Comparison of ENCODE assay signal across 14 mouse cellular contexts in the genomic region with DNA sequence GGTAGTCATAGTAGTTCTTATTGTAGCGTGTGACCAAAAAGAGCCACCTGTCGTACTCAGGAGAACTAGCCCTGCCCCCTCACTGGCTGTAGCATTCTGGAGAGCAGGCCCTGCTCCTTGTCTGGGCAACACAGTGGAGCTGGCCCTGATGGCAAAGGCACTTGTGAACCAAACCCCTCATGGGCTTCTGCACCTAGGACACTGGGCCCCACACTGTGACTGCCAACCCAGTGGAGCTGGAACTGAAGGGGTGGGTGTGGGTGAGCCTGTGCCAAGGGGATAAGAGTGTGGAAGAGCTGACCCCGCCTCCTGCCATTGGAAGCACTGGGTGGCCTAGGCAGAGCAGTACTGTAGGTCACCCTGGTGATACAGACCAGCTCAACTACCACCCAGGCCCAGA.
DNase-seq lines count a peak whose midpoint lies in the region; ATAC-seq and TF ChIP-seq lines count a peak whose summit lies in the region.
"Had no signal": no experiment of that assay in that cellular context is flagged by ENCODE, and none has a peak within 500 bp of the region (broad histone marks: within the 10 kb centered on the region; RNA-seq: fewer than 3 reads in every experiment).

No protein-coding gene starts in this region.

- H3K36me3 ChIP-seq in lung, embryonic 16.5 days (ENCODE audit: control insufficient read depth, insufficient read depth, low read length) = no peaks in the 10 kb centered on the region
- H3K36me3 ChIP-seq in forebrain, embryonic 16.5 days (ENCODE audit: control insufficient read depth, insufficient read depth) = no peaks in the 10 kb centered on the region
- no peaks in the 10 kb centered on the region for H3K36me3 ChIP-seq in midbrain, postnatal 0 days (ENCODE audit: insufficient read depth, low read length)
- H3K36me3 ChIP-seq: intestine, embryonic 15.5 days had no signal

- no peak overlapping the region for H3K9ac ChIP-seq in lung, embryonic 16.5 days (ENCODE audit: low read length)
- no peak overlapping the region for H3K9ac ChIP-seq in forebrain, embryonic 16.5 days (replicated peaks; ENCODE audit: low read depth, low read length)
- no peak overlapping the region for H3K9ac ChIP-seq in midbrain, postnatal 0 days (replicated peaks; ENCODE audit: low read length, poor library complexity, severe bottlenecking)
- H3K9ac ChIP-seq: intestine, embryonic 15.5 days had no signal

- no peaks in the 10 kb centered on the region for H3K27me3 ChIP-seq in lung, embryonic 16.5 days (ENCODE audit: control insufficient read depth, insufficient read depth, low read depth, low read length)
- H3K27me3 ChIP-seq in forebrain, embryonic 16.5 days (replicated peaks; ENCODE audit: control insufficient read depth, insufficient read depth, low read length) = no peaks in the 10 kb centered on the region
- H3K27me3 ChIP-seq in midbrain, postnatal 0 days (ENCODE audit: insufficient read depth, low read length) = no peaks in the 10 kb centered on the region
- H3K27me3 ChIP-seq: intestine, embryonic 15.5 days had no signal

- 64% methylated on average over 3 of the region's 3 CpGs for WGBS in lung, embryonic 16.5 days
- WGBS in lung, adult 2 months = 67% methylated on average over 3 of the region's 3 CpGs
- 33% methylated on average over 3 of the region's 3 CpGs for WGBS in forebrain, embryonic 16.5 days
- 66% methylated on average over 3 of the region's 3 CpGs for WGBS in midbrain, postnatal 0 days

- TF ChIP-seq CTCF in lung, adult 2 months (IDR thresholded peaks at IDR 0.05; ENCODE audit: insufficient read depth, low read length) = no peak
- TF ChIP-seq CTCF in midbrain, postnatal 0 days (IDR thresholded peaks at IDR 0.05) = no peak

- DNase-seq in heart, adult 11 months = peak; percentile 74
- no peak for DNase-seq in heart, adult 18-20 months
- no peak for DNase-seq in lung, adult 2 months
- no peak for DNase-seq in midbrain, postnatal 0 days (ENCODE audit: low spot score)
- DNase-seq in left cerebral cortex, adult 8-10 months (ENCODE audit: low spot score in 2 of 2) = no peak
- no peak for DNase-seq in cerebellum, postnatal 25 days
- DNase-seq: adrenal gland, adult 8-10 months; kidney, postnatal 4 days; layer of hippocampus, postnatal 36 days had no signal

- peak; percentile 76 for ATAC-seq in lung, embryonic 16.5 days (ENCODE audit: low read depth)
- ATAC-seq in forebrain, embryonic 16.5 days = peak; percentile 81
- peak; percentile 70; the same call in 1 of the 2 replicates for ATAC-seq in midbrain, postnatal 0 days (ENCODE audit: low FRiP score)
- ATAC-seq: intestine, embryonic 15.5 days had no signal

- peak overlapping the region; percentile 48 for H3K27ac ChIP-seq in lung, embryonic 16.5 days (ENCODE audit: low read length)
- H3K27ac ChIP-seq in forebrain, embryonic 16.5 days (ENCODE audit: low read length) = no peak overlapping the region
- H3K27ac ChIP-seq in midbrain, postnatal 0 days (ENCODE audit: low read depth, low read length) = no peak overlapping the region
- H3K27ac ChIP-seq: intestine, embryonic 15.5 days had no signal

- no peak for TF ChIP-seq POLR2A in lung, adult 2 months (IDR thresholded peaks at IDR 0.05; ENCODE audit: borderline replicate concordance, extremely low read depth, low read depth, low read length)

- H3K4me2 ChIP-seq in lung, embryonic 16.5 days (ENCODE audit: low read depth, low read length) = no peak overlapping the region
- H3K4me2 ChIP-seq in forebrain, embryonic 16.5 days (ENCODE audit: low read length) = no peak overlapping the region
- no peak overlapping the region for H3K4me2 ChIP-seq in midbrain, postnatal 0 days (ENCODE audit: low read depth, low read length, poor library complexity, severe bottlenecking)
- H3K4me2 ChIP-seq: heart, embryonic 11.5 days; intestine, embryonic 15.5 days had no signal

- H3K4me1 ChIP-seq in lung, embryonic 16.5 days (replicated peaks; ENCODE audit: control insufficient read depth, insufficient read depth, low read length) = peaks cover 3% of the 10 kb centered on the region; the same call in 1 of the 2 replicates
- no peaks in the 10 kb centered on the region for H3K4me1 ChIP-seq in lung, adult 2 months (ENCODE audit: control insufficient read depth, insufficient read depth, low read length)
- peaks cover 11% of the 10 kb centered on the region for H3K4me1 ChIP-seq in forebrain, embryonic 16.5 days (replicated peaks; ENCODE audit: control insufficient read depth, insufficient read depth, low read length)
- no peaks in the 10 kb centered on the region for H3K4me1 ChIP-seq in midbrain, postnatal 0 days (ENCODE audit: insufficient read depth, low read length)
- H3K4me1 ChIP-seq: intestine, embryonic 15.5 days had no signal

- no peak overlapping the region for H3K4me3 ChIP-seq in lung, embryonic 16.5 days (ENCODE audit: low read length)
- H3K4me3 ChIP-seq in lung, adult 2 months (replicated peaks; ENCODE audit: extremely low read depth, low read depth, low read length) = no peak overlapping the region
- no peak overlapping the region for H3K4me3 ChIP-seq in forebrain, embryonic 16.5 days (replicated peaks; ENCODE audit: low read length)
- H3K4me3 ChIP-seq in midbrain, postnatal 0 days (ENCODE audit: low read depth, low read length) = no peak overlapping the region
- H3K4me3 ChIP-seq: erythroblast, embryonic 14.5 days; intestine, embryonic 15.5 days had no signal

- H3K9me3 ChIP-seq in lung, embryonic 16.5 days (ENCODE audit: control insufficient read depth, low read length) = no peaks in the 10 kb centered on the region
- no peaks in the 10 kb centered on the region for H3K9me3 ChIP-seq in forebrain, embryonic 16.5 days (ENCODE audit: control insufficient read depth, low read length)
- H3K9me3 ChIP-seq in midbrain, postnatal 0 days (ENCODE audit: low read length) = no peaks in the 10 kb centered on the region
- H3K9me3 ChIP-seq: intestine, embryonic 15.5 days had no signal
